Mouse (Mus musculus) forebrain, embryonic 11.5 days (tissue): ENCODE data around the gene Rflna. TPM values are rescaled to one million over a fixed set of nuclear protein-coding genes. Genes with fewer than 3 reads are reported as not detected.

Experiments
- polyA plus RNA-seq: library from polyadenylated mRNA; unstranded; fragments of >200 nt; fragmentation: Nextera tagmentation; extraction: Ambion mirVana; gene quantifications from 2 replicates; pipeline ENCODE4 v1.2.1, GENCODE M21; 2014

Gene Rflna
- polyA plus RNA-seq, 1 experiment from 2014 or later, result 4.5 TPM

Other genes starting within 250 kb of the Rflna start
- 17.3 and 18.6 TPM in 2 replicates for gene Ccdc92, start 140.8 kb upstream of the Rflna start, polyA plus RNA-seq
- gene Zfp664, start 140.5 kb upstream of the Rflna start, polyA plus RNA-seq, result 139 and 166 TPM in 2 replicates
- 27.3 and 29.5 TPM in 2 replicates for gene Ncor2, start 176.0 kb downstream of the Rflna start, polyA plus RNA-seq